Mouse (Mus musculus) activated CD4-positive, CD25-positive, alpha-beta regulatory T cell, adult 4 months (primary cell): ENCODE data around the gene Xndc1. TPM values are rescaled to one million over a fixed set of nuclear protein-coding genes. Genes with fewer than 3 reads are reported as not detected.
A peak's percentile ranks its signal among the peaks of the same experiment; 100 is the strongest.
"Not testable (repeated sequence)": the region's sequence is repeated elsewhere in the genome, so short reads cannot be mapped to it uniquely, and the experiment has no call there.

ENCODE experiments used
- ATAC-seq: one replicate; pipeline ENCODE4 v1.8.0; 2017
- polyA plus RNA-seq, 2 experiments: library from polyadenylated mRNA; unstranded; fragments of 100-300 nt; shearing (Covaris generic); gene quantifications; one replicate each; pipeline ENCODE4 v1.2.1; 2017

The Xndc1 gene
- 10 to 100 TPM; 14.4 to 15.2 TPM for polyA plus RNA-seq

DNA sequence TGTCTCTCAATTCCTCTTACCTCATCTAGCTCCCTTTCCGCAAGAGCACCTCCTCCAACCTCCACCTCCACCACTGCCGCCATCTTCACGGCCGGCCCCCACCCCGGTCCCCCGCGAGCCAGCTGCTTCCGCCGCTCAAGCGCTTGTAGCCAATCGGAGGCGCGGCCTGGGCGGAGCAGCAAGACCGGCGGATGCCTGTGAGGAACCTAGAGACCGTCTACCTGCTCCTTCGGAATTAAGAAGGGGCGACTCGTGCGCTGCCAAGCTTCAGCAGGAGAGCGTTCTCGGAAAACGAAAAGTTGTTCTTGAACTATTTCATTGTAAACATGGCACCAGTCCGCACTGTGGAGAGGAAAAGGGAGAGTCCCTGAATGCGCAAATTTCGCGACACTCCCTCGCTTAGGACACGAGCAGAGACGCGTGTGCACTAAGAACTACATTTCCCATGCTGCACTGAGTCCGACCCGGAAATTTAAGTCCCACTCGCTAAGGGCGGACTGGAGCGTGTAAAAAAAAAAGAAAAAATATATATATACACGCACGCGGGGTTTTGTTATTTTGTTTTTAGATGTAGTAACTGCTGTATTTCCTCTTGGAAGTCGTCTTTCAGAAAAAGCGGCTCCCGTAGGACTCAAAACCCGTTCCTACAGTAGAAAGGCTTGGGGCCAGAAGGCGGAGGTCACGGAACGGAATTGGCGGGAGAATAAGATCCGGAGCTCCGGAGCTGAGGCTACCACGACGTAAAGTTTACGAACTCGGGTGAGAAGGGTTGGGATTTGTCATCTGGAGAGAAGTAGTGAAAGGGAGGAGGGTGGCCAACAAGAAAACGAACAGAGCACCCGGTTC, at the start of gene Xndc1, which contains the start of the genes Rnf121 and Xntrpc:
TSS of gene Xndc1 (plus strand) at position 466 of the 846 bp plus-strand sequence.
TSS of gene Rnf121 (minus strand) at position 424 of the 846 bp plus-strand sequence.
TSS of gene Xntrpc (plus strand) at position 668 of the 846 bp plus-strand sequence.
- peak; percentile 98 for ATAC-seq

GRCm38 (mm10) chr7:102016936-102017335, 48.4 kb upstream of the Xndc1 start:
- no peak for ATAC-seq

DNA sequence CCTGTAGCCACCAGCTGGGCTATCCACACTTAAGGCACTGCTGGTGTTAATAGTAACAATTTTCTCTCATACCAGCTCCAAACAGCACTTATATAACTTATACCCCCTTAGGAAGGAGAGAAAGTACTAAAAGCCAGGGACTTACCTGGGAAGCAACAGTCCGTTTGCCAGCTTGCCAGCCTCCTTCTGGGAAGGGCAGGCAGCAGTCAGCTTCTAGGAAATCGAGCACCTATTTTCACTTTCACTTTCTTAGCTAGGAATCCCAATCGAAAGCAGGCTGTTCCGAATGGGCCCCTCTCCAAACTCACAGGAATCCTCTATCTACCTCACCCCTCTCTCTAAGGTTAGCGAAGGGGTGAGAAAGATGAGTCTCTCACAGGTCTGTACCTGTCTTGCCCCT, 47.9 kb upstream of the Xndc1 start:
- ATAC-seq, result peak; percentile 72

DNA sequence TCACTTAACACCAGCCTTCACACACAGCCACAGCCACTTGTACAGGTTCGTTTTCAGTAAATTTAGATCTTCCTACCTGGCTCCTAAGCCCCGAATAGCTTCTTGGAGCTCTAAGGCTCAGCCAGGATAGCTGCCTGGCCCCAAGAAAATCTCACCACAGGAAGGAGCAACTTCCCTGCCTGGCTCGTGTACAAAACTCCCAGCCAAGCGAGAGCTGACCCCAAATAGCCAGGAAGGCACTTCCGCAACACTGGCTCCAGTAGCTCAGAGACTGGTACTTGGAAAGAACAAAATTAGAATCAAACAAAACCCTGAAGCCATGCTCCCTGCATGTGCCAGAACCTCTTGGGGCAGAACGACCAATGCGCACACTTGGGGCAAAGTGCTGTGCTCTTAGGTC, 47.3 kb upstream of the Xndc1 start:
- no peak for ATAC-seq

DNA sequence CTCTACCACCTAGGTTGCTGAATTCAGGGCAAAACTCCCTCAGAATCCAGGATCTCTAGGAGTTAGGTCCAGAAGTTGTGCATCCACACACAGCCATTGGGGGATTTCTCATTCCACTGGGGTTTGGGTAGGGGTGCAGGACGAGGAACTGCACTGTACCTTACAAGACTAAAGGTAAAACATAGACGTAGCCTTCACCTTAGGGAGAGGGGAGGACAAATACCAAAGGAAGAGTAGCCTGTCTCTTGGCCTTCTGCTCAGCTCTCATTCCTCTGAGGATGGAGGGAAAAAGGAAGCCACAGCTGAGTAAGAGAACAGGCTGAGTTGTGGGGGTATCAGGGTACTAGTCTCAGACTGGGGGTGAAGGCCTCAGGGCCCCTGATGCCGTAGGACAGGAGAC, 46.7 kb upstream of the Xndc1 start, which contains the start of gene Il18bp:
TSS of gene Il18bp (minus strand) at position 101 of the 400 bp plus-strand sequence.
- no peak for ATAC-seq

- ATAC-seq, result no peak
Observed at GRCm38 (mm10) chr7:102019362-102019761, 45.9 kb upstream of the Xndc1 start.

- ATAC-seq, result not testable (repeated sequence)
Observed at GRCm38 (mm10) chr7:102020934-102021333, 44.4 kb upstream of the Xndc1 start.

DNA sequence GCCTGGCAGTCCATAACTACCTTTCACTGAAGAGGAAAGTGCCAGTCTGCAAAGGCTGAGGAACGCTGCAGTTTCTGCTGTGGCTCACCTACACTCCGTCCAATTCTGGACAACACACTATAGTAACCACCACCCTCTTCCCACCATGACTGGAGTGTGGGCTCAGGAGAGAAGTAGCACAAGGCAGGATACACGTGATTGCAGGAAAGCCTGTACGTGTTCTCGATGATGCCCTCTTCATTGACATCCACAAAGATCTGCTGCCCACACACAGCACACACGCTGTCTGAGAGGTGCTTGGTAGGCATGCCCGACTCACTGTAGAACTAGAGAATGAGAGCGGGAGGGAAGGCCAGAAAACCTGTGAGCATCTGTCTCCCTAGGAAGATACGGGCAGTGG, 41.5 kb upstream of the Xndc1 start:
- no peak for ATAC-seq

DNA sequence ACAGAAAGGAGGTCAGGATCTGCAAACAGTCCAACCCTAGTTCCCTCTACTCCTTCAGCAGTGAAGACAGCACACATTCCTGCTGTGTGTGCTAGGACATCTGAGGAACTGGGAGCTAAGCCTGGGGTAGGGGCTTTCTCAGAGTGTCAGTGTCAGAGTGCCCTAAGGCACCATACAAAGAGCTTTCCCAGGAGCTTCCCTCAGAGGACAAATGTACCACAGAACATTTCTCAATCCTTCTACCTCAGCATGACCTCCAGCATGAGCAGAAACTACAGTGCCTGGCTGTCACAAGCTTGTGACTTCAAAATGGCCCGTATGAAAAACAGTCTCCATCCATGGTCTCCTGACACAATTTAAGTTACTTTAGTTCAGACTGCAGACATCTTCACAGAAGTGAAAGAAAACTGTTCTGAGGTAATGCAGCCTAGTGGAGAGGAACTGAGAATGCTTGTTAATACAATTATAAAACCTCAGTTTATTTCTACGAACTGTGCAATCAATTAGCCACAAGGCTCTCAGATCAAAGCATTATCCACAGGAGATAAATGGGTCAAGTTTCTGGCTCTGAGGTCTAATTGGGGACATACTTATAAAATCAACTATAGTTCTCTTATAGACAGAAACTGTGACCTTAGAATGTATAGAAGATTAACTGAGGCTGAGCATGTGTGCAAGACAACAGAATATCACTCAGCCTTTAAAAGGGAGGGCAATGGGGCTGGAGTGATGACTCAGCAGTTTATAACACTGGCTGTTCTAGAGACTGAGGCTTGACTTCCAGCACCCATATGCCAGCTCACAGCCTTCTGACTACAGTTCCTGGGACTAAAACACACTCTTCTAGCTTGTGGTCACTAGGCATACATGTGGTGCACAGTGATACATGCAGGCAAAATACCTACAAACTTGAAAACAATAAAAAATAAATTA, 39.9 kb upstream of the Xndc1 start:
- no peak for ATAC-seq

DNA sequence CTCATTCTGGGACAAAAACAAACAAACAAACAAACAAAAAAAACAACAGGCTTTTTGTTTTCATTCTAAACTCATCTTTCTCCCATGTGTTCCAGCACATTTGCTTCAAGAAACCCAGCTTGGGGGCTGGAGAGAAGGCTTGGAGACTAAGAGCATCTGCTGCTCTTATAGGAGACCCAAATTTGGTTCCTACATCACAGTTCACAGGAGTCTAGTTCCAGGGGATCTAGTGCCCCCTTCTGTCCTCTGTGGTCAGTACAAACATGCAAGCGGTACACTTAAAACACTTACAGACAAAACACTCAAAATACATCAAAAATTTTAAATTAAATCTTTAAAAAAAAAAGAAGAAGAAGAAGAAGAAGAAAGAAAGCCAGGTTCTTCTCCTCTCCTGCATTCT, 30.4 kb upstream of the Xndc1 start:
- ATAC-seq, result no peak

DNA sequence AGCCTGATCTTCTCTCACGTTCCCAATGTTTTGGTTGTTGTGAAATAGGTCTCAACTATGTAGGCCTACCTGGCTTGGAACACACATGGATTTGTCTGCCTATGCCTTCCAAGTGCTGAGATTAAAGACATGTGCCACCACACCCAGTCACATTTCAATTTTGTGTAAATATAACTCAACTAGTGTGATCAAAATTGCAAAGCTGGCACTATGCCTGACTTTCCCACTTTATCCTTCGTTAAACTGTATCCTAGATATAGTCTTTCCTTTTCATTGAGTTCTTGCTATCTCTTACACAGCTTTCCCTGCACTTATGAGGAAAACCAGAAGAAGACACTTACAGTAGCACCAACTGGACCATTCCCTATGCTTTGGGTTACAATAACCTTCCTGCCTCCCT, 29.8 kb upstream of the Xndc1 start:
- ATAC-seq, result no peak

- ATAC-seq, result no peak
Observed at GRCm38 (mm10) chr7:102037318-102037717, 28.0 kb upstream of the Xndc1 start.

DNA sequence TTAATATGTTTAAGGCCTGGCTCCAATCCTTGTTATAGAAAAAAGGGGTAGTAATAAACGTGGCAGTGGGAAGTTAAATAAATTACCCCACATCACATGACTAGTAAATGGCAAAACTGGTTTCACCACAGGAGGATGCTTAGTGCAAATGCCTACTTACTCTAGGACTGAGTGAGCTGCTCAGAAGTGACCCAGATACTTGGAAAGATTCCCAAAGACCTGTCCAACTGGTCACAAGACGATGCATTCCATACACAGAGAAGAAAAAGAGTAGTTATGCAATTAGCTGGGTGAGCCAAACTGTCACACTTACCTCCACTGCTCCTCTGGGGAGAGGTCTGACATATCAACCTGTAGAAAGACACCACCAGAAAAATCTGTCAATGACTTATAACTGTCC, 23.0 kb upstream of the Xndc1 start:
- no peak for ATAC-seq

DNA sequence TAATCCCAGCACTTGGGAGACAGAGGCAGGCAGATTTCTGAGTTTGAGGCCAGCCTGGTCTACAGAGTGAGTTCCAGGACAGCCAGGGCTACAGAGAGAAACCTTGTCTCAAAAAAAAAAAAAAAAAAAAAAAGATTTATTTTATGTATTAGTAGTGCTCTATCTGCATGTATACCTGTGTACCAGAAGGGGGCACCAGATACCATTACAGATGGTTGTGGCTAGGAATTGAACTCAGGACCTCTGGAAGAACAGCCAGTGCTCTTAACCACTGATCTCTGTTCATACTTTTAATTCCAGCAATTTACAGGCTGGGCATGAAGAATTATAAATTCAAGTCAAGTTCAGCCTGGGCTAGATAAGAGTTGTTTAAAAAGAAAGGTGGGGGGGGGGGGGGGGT, 16.8 kb upstream of the Xndc1 start:
- ATAC-seq, result not testable (repeated sequence)

DNA sequence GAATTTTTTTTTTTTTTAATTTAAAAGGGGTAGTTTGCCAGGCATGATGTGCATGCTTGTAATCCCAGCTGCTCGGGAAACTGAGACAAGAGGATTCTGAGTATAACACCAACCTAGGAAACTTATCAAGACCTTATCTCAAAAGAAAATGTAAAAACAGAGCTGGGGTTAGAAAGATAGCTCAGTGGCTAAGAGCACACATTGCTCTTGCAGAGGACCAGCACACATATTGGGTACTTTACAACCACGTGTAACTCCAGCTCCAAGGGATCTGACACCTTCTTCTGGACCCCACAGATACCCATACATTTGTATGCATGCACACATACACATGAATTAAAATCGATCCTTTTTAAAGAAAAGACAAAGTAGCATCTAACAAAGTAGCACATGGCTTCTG, 4.0 kb upstream of the Xndc1 start:
- no peak for ATAC-seq

- ATAC-seq, result no peak
Observed at GRCm38 (mm10) chr7:102062203-102062602, 3.1 kb upstream of the Xndc1 start.

DNA sequence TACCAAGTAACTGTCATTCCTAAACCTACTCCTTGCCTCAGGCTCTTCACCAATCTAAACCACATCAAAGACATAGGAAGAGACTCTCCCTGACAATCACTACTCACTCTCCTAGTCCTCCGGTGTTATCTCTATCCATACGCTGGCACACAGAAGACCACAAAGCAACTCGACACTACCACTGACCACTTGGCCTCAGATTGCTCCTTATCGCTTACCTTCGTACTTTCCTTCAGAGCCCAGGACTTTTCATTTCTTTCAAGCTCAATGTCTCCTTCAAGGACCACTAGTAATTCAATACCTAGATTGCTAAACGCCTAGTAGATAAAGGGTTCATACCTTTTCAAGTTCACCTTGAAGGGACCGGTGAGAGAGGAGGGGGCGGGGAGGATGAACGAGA, 1.4 kb upstream of the Xndc1 start:
- ATAC-seq, result no peak

GRCm38 (mm10) chr7:102064655-102065045, 661 bp upstream of the Xndc1 start:
- peak; percentile 2 for ATAC-seq

GRCm38 (mm10) chr7:102066363-102066762, 1.1 kb downstream of the Xndc1 start:
- no peak for ATAC-seq

DNA sequence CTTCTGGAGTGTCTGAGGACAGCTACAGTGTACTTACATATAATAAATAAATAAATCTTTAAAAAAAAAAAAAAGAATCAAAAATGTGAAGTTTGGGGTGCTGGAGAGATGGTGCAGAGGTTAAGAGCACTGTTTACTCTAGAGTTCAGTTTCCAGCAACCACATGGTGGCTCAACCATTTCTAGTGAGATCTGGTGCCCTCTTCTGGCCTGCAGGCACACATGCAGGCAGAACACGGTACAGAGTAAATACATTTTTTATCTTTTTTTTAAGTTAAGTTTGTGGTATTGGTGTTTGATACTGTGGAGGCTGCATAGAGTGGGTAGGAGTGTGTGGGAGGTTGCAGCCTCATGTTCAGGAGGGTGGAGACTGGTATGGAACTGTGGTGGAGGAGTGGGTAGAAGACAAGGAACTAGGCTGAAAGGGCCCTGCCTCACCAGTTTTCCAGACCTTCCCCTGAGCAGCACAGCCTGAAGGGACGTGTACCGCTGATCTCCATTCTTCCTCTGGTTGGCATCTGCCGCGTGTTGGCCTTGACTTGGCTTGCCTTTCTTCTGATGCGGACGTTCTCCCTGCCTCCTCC, 11.5 kb downstream of the Xndc1 start:
- peak; percentile 52 for ATAC-seq

GRCm38 (mm10) chr7:102078517-102078916, 13.2 kb downstream of the Xndc1 start:
- no peak for ATAC-seq

- no peak for ATAC-seq
Observed at GRCm38 (mm10) chr7:102080311-102080710, 15.0 kb downstream of the Xndc1 start.

DNA sequence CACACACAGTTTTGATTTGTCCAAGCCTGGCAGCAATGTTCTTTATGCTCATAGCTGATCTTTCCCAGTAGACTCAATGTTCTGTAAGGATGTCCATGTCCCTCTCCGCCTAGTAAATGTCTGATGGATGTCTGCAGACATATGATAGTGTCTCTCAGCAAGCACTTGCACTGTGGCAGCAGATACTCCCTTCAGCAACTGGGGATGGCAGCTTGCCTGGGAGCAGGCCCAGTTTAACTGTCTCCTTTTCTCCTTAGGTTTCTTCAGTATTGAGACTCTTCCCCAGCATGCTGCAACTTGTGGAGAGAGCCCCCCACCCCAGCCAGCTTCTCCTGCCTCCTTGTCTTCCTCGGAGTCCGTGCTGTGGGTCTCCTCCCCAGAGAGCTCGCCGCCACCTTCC, 16.5 kb downstream of the Xndc1 start:
- no peak for ATAC-seq
